ENCODE assay signal across 8 mouse cellular contexts in the genomic region with DNA sequence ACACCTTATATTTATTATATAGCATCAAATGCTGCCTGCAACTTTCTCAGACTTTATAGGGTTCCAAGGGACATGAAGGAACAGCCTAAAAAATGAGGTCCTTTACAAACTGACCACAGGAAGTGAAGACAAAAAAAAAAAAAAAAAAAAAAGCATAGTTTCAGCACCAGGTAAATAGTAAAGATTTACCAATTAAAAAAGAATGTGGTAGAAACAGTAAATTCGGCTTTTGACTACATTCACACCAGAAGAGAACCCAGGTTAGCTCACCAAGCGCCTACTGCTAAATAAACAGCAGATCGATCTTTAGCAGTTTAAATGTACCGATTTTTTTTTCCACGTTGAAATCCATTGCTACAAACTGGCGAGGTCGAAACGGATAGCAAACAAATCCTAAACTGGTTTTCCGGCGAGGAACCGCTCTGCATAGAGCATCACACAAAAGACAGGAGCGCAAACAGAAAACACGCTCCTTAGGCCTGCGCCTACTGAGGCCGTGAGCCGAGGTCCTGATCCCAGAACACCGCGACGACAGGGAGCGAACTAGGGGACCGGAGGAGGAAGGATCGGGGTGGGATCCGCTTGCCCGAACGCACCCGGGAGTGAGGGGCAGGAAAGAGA. TPM values are rescaled to one million over a fixed set of nuclear protein-coding genes. Genes with fewer than 3 reads are reported as not detected.
DNase-seq lines count a peak whose midpoint lies in the region; ATAC-seq and TF ChIP-seq lines count a peak whose summit lies in the region.

No protein-coding gene starts in this region.

- H3K4me3 ChIP-seq in heart, postnatal 0 days (ENCODE audit: low read depth, low read length) = peak overlapping the region; percentile 74
- peak overlapping the region; percentile 77 to 94 for H3K4me3 ChIP-seq in MEL (ENCODE audit: control insufficient read depth in 1 of 2, insufficient read depth in 1 of 2, low read depth in 2 of 2, low read length in 2 of 2)
- H3K4me3 ChIP-seq in forebrain, embryonic 12.5 days (replicated peaks) = peak overlapping the region; percentile 88
- H3K4me3 ChIP-seq in liver, embryonic 16.5 days (ENCODE audit: low read depth, low read length) = peak overlapping the region; percentile 95

- no peaks in the 10 kb centered on the region for H3K27me3 ChIP-seq in heart, postnatal 0 days (ENCODE audit: control insufficient read depth, insufficient read depth, low read length)
- no peaks in the 10 kb centered on the region for H3K27me3 ChIP-seq in MEL (ENCODE audit: control insufficient read depth in 1 of 2, insufficient read depth in 2 of 2, low read length in 2 of 2)
- H3K27me3 ChIP-seq in forebrain, embryonic 12.5 days = 0 out of 2 replicates have a peak, but pooled peaks cover 4% of the 10 kb centered on the region
- peaks cover 3% of the 10 kb centered on the region for H3K27me3 ChIP-seq in liver, embryonic 16.5 days (ENCODE audit: control insufficient read depth, insufficient read depth, low read depth, low read length)

- H3K4me1 ChIP-seq in heart, postnatal 0 days (ENCODE audit: control insufficient read depth, insufficient read depth) = 0 out of 2 replicates have a peak, but pooled peaks cover 13% of the 10 kb centered on the region
- H3K4me1 ChIP-seq in MEL (ENCODE audit: control insufficient read depth in 1 of 2, insufficient read depth in 2 of 2, low read length in 2 of 2) = peaks cover 6 to 13% of the 10 kb centered on the region in 2 experiments
- H3K4me1 ChIP-seq in forebrain, embryonic 12.5 days = peaks cover 7% of the 10 kb centered on the region
- H3K4me1 ChIP-seq in liver, embryonic 16.5 days (ENCODE audit: control insufficient read depth, low read depth, low read length) = peaks cover 16% of the 10 kb centered on the region

- TF ChIP-seq POLR2A in MEL (IDR thresholded peaks at IDR 0.05; ENCODE audit: control insufficient read depth in 1 of 2, insufficient read depth in 1 of 2, low read depth in 1 of 2, low read length in 2 of 2, poor library complexity in 1 of 2) = no peak

- intact Hi-C loops in heart, postnatal 36 days (cut with DNase I) = loop anchor here (5.0 kb wide), 1 partner anchor 61 kb away; no protein-coding TSS in a partner anchor

- no peaks in the 10 kb centered on the region for H3K9me3 ChIP-seq in heart, postnatal 0 days (replicated peaks; ENCODE audit: control insufficient read depth, low read length)
- no peaks in the 10 kb centered on the region for H3K9me3 ChIP-seq in MEL (replicated peaks; ENCODE audit: insufficient read depth, low read length)
- no peaks in the 10 kb centered on the region for H3K9me3 ChIP-seq in forebrain, embryonic 12.5 days
- H3K9me3 ChIP-seq in liver, embryonic 16.5 days (replicated peaks; ENCODE audit: control insufficient read depth, low read length) = no peaks in the 10 kb centered on the region

- H3K4me2 ChIP-seq in heart, postnatal 0 days (ENCODE audit: low read depth, low read length) = peak overlapping the region; percentile 67
- H3K4me2 ChIP-seq in forebrain, embryonic 12.5 days = peak overlapping the region; percentile 64
- H3K4me2 ChIP-seq in liver, embryonic 16.5 days (ENCODE audit: low read depth, low read length) = peak overlapping the region; percentile 72

- H3K36me3 ChIP-seq in heart, postnatal 0 days (replicated peaks; ENCODE audit: control insufficient read depth, insufficient read depth, low read length) = no peaks in the 10 kb centered on the region
- peaks cover 2 to 13% of the 10 kb centered on the region in 2 experiments; a peak in 2 of 4 replicates for H3K36me3 ChIP-seq in MEL (ENCODE audit: control insufficient read depth in 1 of 2, insufficient read depth in 2 of 2, low read length in 2 of 2)
- peaks cover 10% of the 10 kb centered on the region; the same call in 1 of the 2 replicates for H3K36me3 ChIP-seq in forebrain, embryonic 12.5 days (replicated peaks)
- no peaks in the 10 kb centered on the region for H3K36me3 ChIP-seq in liver, embryonic 16.5 days (ENCODE audit: control insufficient read depth, insufficient read depth)

- H3K27ac ChIP-seq in heart, postnatal 0 days (ENCODE audit: low read depth) = peak overlapping the region; percentile 98
- peak overlapping the region; percentile 73 for H3K27ac ChIP-seq in MEL (ENCODE audit: control insufficient read depth, low read depth, low read length)
- peak overlapping the region; percentile 98 for H3K27ac ChIP-seq in forebrain, embryonic 12.5 days
- peak overlapping the region; percentile 97 for H3K27ac ChIP-seq in liver, embryonic 16.5 days (ENCODE audit: low read length)

- TF ChIP-seq RAD21 in MEL (IDR thresholded peaks at IDR 0.05; ENCODE audit: low read depth, low read length) = no peak

- DNase-seq in heart, postnatal 0 days (ENCODE audit: low spot score) = no peak
- no peak for DNase-seq in heart, postnatal 36 days
- DNase-seq in MEL (ENCODE audit: low read depth, low spot score) = no peak
- no peak for DNase-seq in c-Kit-positive CD71-positive TER-119-positive erythroid progenitor cells, embryonic 14.5 days (ENCODE audit: low spot score)
- DNase-seq in cerebellum, postnatal 10 days = no peak
- no peak for DNase-seq in urinary bladder, postnatal 14 days (ENCODE audit: low spot score)

- H3K79me2 ChIP-seq in MEL (ENCODE audit: control insufficient read depth, insufficient read depth, low read length, poor library complexity) = peaks cover 30% of the 10 kb centered on the region

- no peak; the same call in 1 of the 2 replicates for ATAC-seq in heart, postnatal 0 days (ENCODE audit: insufficient read depth, low read depth)
- peak; percentile 72 for ATAC-seq in forebrain, embryonic 12.5 days (ENCODE audit: low FRiP score)
- ATAC-seq in liver, embryonic 16.5 days (ENCODE audit: low read depth) = peak; percentile 36

- H3K9ac ChIP-seq in heart, postnatal 0 days (replicated peaks; ENCODE audit: low read depth, low read length) = peak overlapping the region; percentile 81
- H3K9ac ChIP-seq in MEL (ENCODE audit: control insufficient read depth, low read depth, low read length, poor library complexity, severe bottlenecking) = peak overlapping the region; percentile 83
- peak overlapping the region; percentile 93 for H3K9ac ChIP-seq in forebrain, embryonic 12.5 days
- H3K9ac ChIP-seq in liver, embryonic 16.5 days (ENCODE audit: low read depth, low read length) = peak overlapping the region; percentile 93

- TF ChIP-seq EP300 in heart, postnatal 0 days (IDR thresholded peaks at IDR 0.05; ENCODE audit: low read depth) = no peak
- TF ChIP-seq EP300 in MEL (IDR thresholded peaks at IDR 0.05; ENCODE audit: low read depth in 1 of 2, low read length in 2 of 2) = no peak; a peak in 1 of 4 replicates

- 1% methylated on average over 25 of the region's 26 CpGs for WGBS in heart, postnatal 0 days
- WGBS in forebrain, embryonic 12.5 days = under 1% methylated on average over 26 of the region's 26 CpGs
- WGBS in liver, embryonic 16.5 days (ENCODE audit: insufficient replicate concordance) = under 1% methylated on average over 26 of the region's 26 CpGs

- no peak for TF ChIP-seq CTCF in heart, postnatal 0 days (IDR thresholded peaks at IDR 0.05; ENCODE audit: low read depth)
- TF ChIP-seq CTCF in MEL (IDR thresholded peaks at IDR 0.05 in 2 of 3, conservative IDR thresholded peaks at IDR 0.05 in 1 of 3; ENCODE audit: control insufficient read depth in 1 of 3, insufficient read depth in 1 of 3, low read depth in 2 of 3, low read length in 3 of 3, poor library complexity in 1 of 3, severe bottlenecking in 1 of 3) = no peak

TF ChIP-seq in MEL, 35 proteins besides CTCF, POLR2A, EP300 and RAD21:
- TF ChIP-seq NELFE (IDR thresholded peaks at IDR 0.05; ENCODE audit: low read depth, low read length) = no peak
- no peak for TF ChIP-seq TBP (IDR thresholded peaks at IDR 0.05; ENCODE audit: low read depth, low read length)
- peak; percentile 9; the same call in 1 of the 2 replicates for TF ChIP-seq MXI1 (IDR thresholded peaks at IDR 0.05; ENCODE audit: low read depth, low read length)
- TF ChIP-seq ZKSCAN1 (IDR thresholded peaks at IDR 0.05; ENCODE audit: low read depth, low read length) = 0 out of 2 replicates have a peak, but pooled peaks have one; percentile 9
- no peak for TF ChIP-seq SIN3A (IDR thresholded peaks at IDR 0.05; ENCODE audit: low read length)
- TF ChIP-seq ZNF384 (IDR thresholded peaks at IDR 0.05; ENCODE audit: low read depth, low read length) = peak; percentile 34; the same call in 1 of the 2 replicates
- TF ChIP-seq MAZ (IDR thresholded peaks at IDR 0.05; ENCODE audit: low read depth, low read length) = no peak
- no peak for TF ChIP-seq ETS1 (IDR thresholded peaks at IDR 0.05; ENCODE audit: low read depth, low read length)
TF ChIP-seq in MEL: peak in this region for 3.

RNA-seq across cellular contexts. Expression of a gene that starts 0.9 kb away (rescaled TPM):
- total RNA-seq in heart, postnatal 0 days (2014; rRNA removed; ENCODE audit: low replicate concordance) = 30.5 and 41.9 TPM in 2 replicates
- 37.1 and 38.2 TPM in 2 replicates for polyA plus RNA-seq in heart, postnatal 0 days (2015; fragmentation: Nextera tagmentation; extraction: Ambion mirVana)
- 100 to 1,000 TPM; 102 to 106 TPM for total RNA-seq in heart, postnatal 36 days (2021)
- total RNA-seq in MEL (2012; rRNA removed) = 15.9 and 20.2 TPM in 2 replicates
- 10 to 100 TPM; 34.3 to 37.2 TPM for polyA plus RNA-seq in MEL (2012; ENCODE audit: insufficient read depth in 1 of 2, insufficient read length in 2 of 2, low read depth in 1 of 2, low replicate concordance in 2 of 2, missing spikeins in 1 of 2)
- polyA plus RNA-seq in forebrain, embryonic 12.5 days (2016; fragmentation: Nextera tagmentation; extraction: Ambion mirVana) = 83.6 and 89.6 TPM in 2 replicates
- 14.6 and 17.4 TPM in 2 replicates for polyA plus RNA-seq in liver, embryonic 16.5 days (2015; fragmentation: Nextera tagmentation; extraction: Ambion mirVana)

RNA-seq across cellular contexts. Expression of a gene that starts 41.9 kb away (rescaled TPM):
- total RNA-seq in heart, postnatal 0 days (2014; rRNA removed; ENCODE audit: low replicate concordance) = 20.5 and 32.7 TPM in 2 replicates
- 16.0 TPM in 2 replicates for polyA plus RNA-seq in heart, postnatal 0 days (2015; fragmentation: Nextera tagmentation; extraction: Ambion mirVana)
- 10 to 100 TPM; 16.7 to 21.3 TPM for total RNA-seq in heart, postnatal 36 days (2021)
- 54.2 and 59.3 TPM in 2 replicates for total RNA-seq in MEL (2012; rRNA removed)
- 10 to 100 TPM in 1 of 2 experiments, not detected in 1; 63.2 TPM for polyA plus RNA-seq in MEL (2012; ENCODE audit: insufficient read depth in 1 of 2, insufficient read length in 2 of 2, low read depth in 1 of 2, low replicate concordance in 2 of 2, missing spikeins in 1 of 2)
- polyA plus RNA-seq in forebrain, embryonic 12.5 days (2016; fragmentation: Nextera tagmentation; extraction: Ambion mirVana) = 76.5 and 78.3 TPM in 2 replicates
- 44.6 and 48.2 TPM in 2 replicates for polyA plus RNA-seq in liver, embryonic 16.5 days (2015; fragmentation: Nextera tagmentation; extraction: Ambion mirVana)
